Mouse (Mus musculus): Measurements from ENCODE around the gene Acp4. TPM values are rescaled to one million over a fixed set of nuclear protein-coding genes. Genes with fewer than 3 reads are reported as not detected.

Acp4 gene
- 0.18 and 0.58 TPM in 2 replicates for total RNA-seq (2012; rRNA removed)

GRCm38 (mm10) chr7:44257278-44257677 is at the start of gene Acp4:
Acp4 (minus strand) TSS chr7:44257378.
- H3K36me3 ChIP-seq (ENCODE audit: control insufficient read depth, insufficient read depth, low read length, poor library complexity, severe bottlenecking), result peaks cover 4% of the 10 kb centered on the region; the same call in 1 of the 2 replicates
- H3K4me3 ChIP-seq (ENCODE audit: insufficient read depth in 1 of 2, low read depth in 1 of 2, low read length in 2 of 2, poor library complexity in 1 of 2, severe bottlenecking in 1 of 2), result no peak within 1 kb of the TSS
- no peak for TF ChIP-seq CHD2 (IDR thresholded peaks at IDR 0.05; ENCODE audit: low read depth, low read length)
- no peak for TF ChIP-seq MAFK (IDR thresholded peaks at IDR 0.05; ENCODE audit: insufficient read depth, low read depth, low read length)
- TF ChIP-seq ZNF384 (IDR thresholded peaks at IDR 0.05; ENCODE audit: low read depth, low read length), result no peak
- TF ChIP-seq HCFC1 (IDR thresholded peaks at IDR 0.05; ENCODE audit: borderline replicate concordance, insufficient read depth, low read length), result no peak
- TF ChIP-seq ZC3H11A (IDR thresholded peaks at IDR 0.05; ENCODE audit: borderline replicate concordance, low read depth, low read length), result no peak
- in situ Hi-C loops (cut with MboI; ENCODE audit: low sequenced_read_pairs in 2 of 2, unreplicated experiment in 2 of 2), result loop anchor here in 1 of 2 experiments (5.0 to 25.0 kb wide), 2 partner anchors 50 to 180 kb away; partner anchors contain the start of genes Klk1b4 and Lrrc4b
- no peak for DNase-seq (ENCODE audit: low read depth, low spot score)
- no peaks in the 10 kb centered on the region for H3K9me3 ChIP-seq (ENCODE audit: control insufficient read depth, insufficient read depth, low read depth, low read length)
- H3K9ac ChIP-seq (ENCODE audit: insufficient read depth, low read depth, low read length, poor library complexity, severe bottlenecking), result no peak within 1 kb of the TSS
- peaks cover 0 to 13% of the 10 kb centered on the region in 2 experiments; a peak in 1 of 4 replicates for H3K4me1 ChIP-seq (ENCODE audit: control insufficient read depth in 2 of 2, insufficient read depth in 2 of 2, low read length in 2 of 2, poor library complexity in 1 of 2)
- no peak within 1 kb of the TSS for H3K27ac ChIP-seq (ENCODE audit: insufficient read depth, low read depth, low read length, poor library complexity, severe bottlenecking)

- H3K27ac ChIP-seq (ENCODE audit: insufficient read depth, low read depth, low read length, poor library complexity, severe bottlenecking), result no peak within 1 kb of the TSS
- in situ Hi-C loops (cut with MboI; ENCODE audit: low sequenced_read_pairs in 2 of 2, unreplicated experiment in 2 of 2), result no loop called here
- H3K4me3 ChIP-seq (ENCODE audit: insufficient read depth in 1 of 2, low read depth in 1 of 2, low read length in 2 of 2, poor library complexity in 1 of 2, severe bottlenecking in 1 of 2), result peak within 1 kb of the TSS; percentile 37 to 62; a peak in 3 of 4 replicates
- H3K9me3 ChIP-seq (ENCODE audit: control insufficient read depth, insufficient read depth, low read depth, low read length), result no peaks in the 10 kb centered on the region
- H3K36me3 ChIP-seq (ENCODE audit: control insufficient read depth, insufficient read depth, low read length, poor library complexity, severe bottlenecking), result no peaks in the 10 kb centered on the region
- no peak for DNase-seq (ENCODE audit: low read depth, low spot score)
- peaks cover 1 to 21% of the 10 kb centered on the region in 2 experiments; a peak in 3 of 4 replicates for H3K4me1 ChIP-seq (ENCODE audit: control insufficient read depth in 2 of 2, insufficient read depth in 2 of 2, low read length in 2 of 2, poor library complexity in 1 of 2)
- TF ChIP-seq CHD2 (IDR thresholded peaks at IDR 0.05; ENCODE audit: low read depth, low read length) (no peak), ZNF384 (IDR thresholded peaks at IDR 0.05; ENCODE audit: low read depth, low read length) (no peak), ZC3H11A (IDR thresholded peaks at IDR 0.05; ENCODE audit: borderline replicate concordance, low read depth, low read length) (no peak), HCFC1 (IDR thresholded peaks at IDR 0.05; ENCODE audit: borderline replicate concordance, insufficient read depth, low read length) (no peak), MAFK (IDR thresholded peaks at IDR 0.05; ENCODE audit: insufficient read depth, low read depth, low read length) (no peak)
- H3K9ac ChIP-seq (ENCODE audit: insufficient read depth, low read depth, low read length, poor library complexity, severe bottlenecking), result no peak within 1 kb of the TSS; the same call in 1 of the 2 replicates
Observed at GRCm38 (mm10) chr7:44306516-44307240, 49.5 kb upstream of the Acp4 start, which contains the start of gene Clec11a. Clec11a (minus strand) TSS chr7:44306902.

- Histone ChIP-seq H3K36me3 (ENCODE audit: control insufficient read depth, insufficient read depth, low read length, poor library complexity, severe bottlenecking) (no peaks in the 10 kb centered on the region), H3K9me3 (ENCODE audit: control insufficient read depth, insufficient read depth, low read depth, low read length) (no peaks in the 10 kb centered on the region), H3K9ac (ENCODE audit: insufficient read depth, low read depth, low read length, poor library complexity, severe bottlenecking) (no peak overlapping the region; the same call in 1 of the 2 replicates), H3K27ac (ENCODE audit: insufficient read depth, low read depth, low read length, poor library complexity, severe bottlenecking) (no peak overlapping the region), H3K4me3 (ENCODE audit: insufficient read depth in 1 of 2, low read depth in 1 of 2, low read length in 2 of 2, poor library complexity in 1 of 2, severe bottlenecking in 1 of 2) (peak overlapping the region; percentile 37 to 62; a peak in 3 of 4 replicates), H3K4me1 (ENCODE audit: control insufficient read depth in 2 of 2, insufficient read depth in 2 of 2, low read length in 2 of 2, poor library complexity in 1 of 2) (peaks cover 1 to 18% of the 10 kb centered on the region in 2 experiments; a peak in 3 of 4 replicates)
- TF ChIP-seq CHD2 (IDR thresholded peaks at IDR 0.05; ENCODE audit: low read depth, low read length) (no peak), HCFC1 (IDR thresholded peaks at IDR 0.05; ENCODE audit: borderline replicate concordance, insufficient read depth, low read length) (no peak), MAFK (IDR thresholded peaks at IDR 0.05; ENCODE audit: insufficient read depth, low read depth, low read length) (no peak), ZC3H11A (IDR thresholded peaks at IDR 0.05; ENCODE audit: borderline replicate concordance, low read depth, low read length) (no peak)
- no peak for DNase-seq (ENCODE audit: low read depth, low spot score)
- in situ Hi-C loops (cut with MboI; ENCODE audit: low sequenced_read_pairs in 2 of 2, unreplicated experiment in 2 of 2), result no loop called here
Observed at GRCm38 (mm10) chr7:44305686-44306085, 48.5 kb upstream of the Acp4 start.

- Histone ChIP-seq H3K4me3 (ENCODE audit: insufficient read depth in 1 of 2, low read depth in 1 of 2, low read length in 2 of 2, poor library complexity in 1 of 2, severe bottlenecking in 1 of 2) (peak overlapping the region; percentile 75 to 81), H3K4me1 (ENCODE audit: control insufficient read depth in 2 of 2, insufficient read depth in 2 of 2, low read length in 2 of 2, poor library complexity in 1 of 2) (peaks cover 1 to 18% of the 10 kb centered on the region in 2 experiments; a peak in 3 of 4 replicates), H3K27ac (ENCODE audit: insufficient read depth, low read depth, low read length, poor library complexity, severe bottlenecking) (peak overlapping the region; percentile 78), H3K9ac (ENCODE audit: insufficient read depth, low read depth, low read length, poor library complexity, severe bottlenecking) (peak overlapping the region; percentile 97), H3K9me3 (ENCODE audit: control insufficient read depth, insufficient read depth, low read depth, low read length) (no peaks in the 10 kb centered on the region), H3K36me3 (ENCODE audit: control insufficient read depth, insufficient read depth, low read length, poor library complexity, severe bottlenecking) (no peaks in the 10 kb centered on the region)
- DNase-seq (ENCODE audit: low read depth, low spot score), result peak; percentile 100
- TF ChIP-seq MAFK (IDR thresholded peaks at IDR 0.05; ENCODE audit: insufficient read depth, low read depth, low read length) (no peak), HCFC1 (IDR thresholded peaks at IDR 0.05; ENCODE audit: borderline replicate concordance, insufficient read depth, low read length) (peak; percentile 61; the same call in 1 of the 2 replicates), CHD2 (IDR thresholded peaks at IDR 0.05; ENCODE audit: low read depth, low read length) (peak; percentile 98)
- in situ Hi-C loops (cut with MboI; ENCODE audit: low sequenced_read_pairs in 2 of 2, unreplicated experiment in 2 of 2), result no loop called here
Observed at GRCm38 (mm10) chr7:44304775-44305641, 47.8 kb upstream of the Acp4 start.
